Mouse (Mus musculus): ENCODE results near the gene Tcp11l2. TPM values are rescaled to one million over a fixed set of nuclear protein-coding genes. Genes with fewer than 3 reads are reported as not detected.

Tcp11l2 gene
- total RNA-seq (2015; ENCODE audit: low replicate concordance) (604 and 645 TPM in 2 replicates), total RNA-seq (2017; ENCODE audit: low replicate concordance) (495 and 623 TPM in 2 replicates)

DNA sequence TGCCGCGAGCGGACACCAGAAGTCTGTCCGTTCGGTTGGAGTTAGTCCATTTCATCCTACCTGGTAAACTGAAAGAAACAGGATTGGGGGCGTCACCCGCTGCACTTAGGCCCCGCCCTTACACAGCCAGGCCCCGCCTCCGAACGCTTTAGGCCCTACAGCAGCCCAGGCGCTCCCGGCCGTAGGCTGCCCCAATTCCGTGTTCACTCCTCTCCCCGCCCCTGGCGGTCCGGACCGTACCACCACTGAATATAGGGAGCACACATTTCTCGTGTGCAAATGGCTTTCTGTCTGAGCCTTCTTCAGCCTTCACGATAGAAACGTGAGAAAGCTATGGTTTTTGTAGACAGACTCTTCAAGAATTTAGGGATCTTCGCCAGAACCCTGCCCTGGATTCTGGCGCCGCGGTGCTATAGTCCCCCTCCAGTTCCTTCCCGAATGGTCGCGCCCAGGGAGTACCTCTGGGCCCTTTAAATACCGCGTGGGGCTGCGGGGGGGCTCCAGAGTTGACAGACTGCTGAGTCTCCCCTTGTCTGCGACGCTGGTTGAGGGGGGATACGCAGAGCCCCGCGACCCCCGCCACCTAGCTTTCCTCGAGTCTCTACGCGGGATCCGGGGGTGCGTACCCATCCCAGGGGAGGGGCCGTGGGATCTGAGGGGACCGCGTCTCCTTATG, at the start of gene Tcp11l2:
Gene Tcp11l2, plus strand, starts transcription at position 232 of the 676 bp plus-strand sequence.
- ATAC-seq (replicated peaks; ENCODE audit: low FRiP score, poor library complexity, severe bottlenecking), result peak; percentile 74

DNA sequence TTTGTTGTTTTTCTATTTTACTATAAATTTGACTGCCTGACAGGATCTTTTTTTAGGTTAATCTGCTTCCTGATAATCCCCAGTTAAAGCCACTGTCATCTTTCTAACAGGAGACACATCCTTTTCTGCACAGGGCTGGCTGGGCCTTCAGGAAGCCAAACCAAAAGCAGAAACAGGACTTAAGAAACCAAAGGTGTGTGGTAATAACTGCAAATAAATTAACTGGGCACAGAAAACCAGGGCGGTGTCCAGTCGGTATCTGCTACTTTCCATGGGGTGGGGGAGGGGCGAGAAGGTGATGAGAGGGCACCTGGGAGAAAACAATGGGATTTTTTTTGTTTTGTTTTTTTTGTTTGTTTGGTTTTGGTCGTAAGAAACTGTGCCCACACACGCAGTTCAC, 49.4 kb upstream of the Tcp11l2 start:
- ATAC-seq (replicated peaks; ENCODE audit: low FRiP score, poor library complexity, severe bottlenecking), result no peak

DNA sequence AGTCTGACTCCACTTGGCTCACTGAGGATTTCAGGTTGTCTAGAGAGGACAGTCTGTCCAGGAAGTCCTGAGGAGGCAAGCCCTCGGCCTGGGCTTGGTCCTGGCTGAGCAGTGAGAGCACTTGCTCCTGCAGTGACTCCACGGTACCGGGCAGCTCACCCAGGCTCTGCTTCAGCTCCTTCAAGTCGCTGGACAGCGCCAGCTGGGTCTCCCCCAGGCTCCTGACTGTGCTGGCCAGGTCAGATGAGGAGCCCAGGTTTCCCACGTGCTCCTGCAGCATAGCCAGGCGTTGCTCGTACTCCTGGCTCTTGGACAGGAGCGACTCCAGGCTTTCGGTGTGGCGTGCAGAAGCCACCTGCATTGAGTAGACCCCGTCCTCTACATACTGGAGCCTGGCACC, 48.8 kb upstream of the Tcp11l2 start:
- ATAC-seq (replicated peaks; ENCODE audit: low FRiP score, poor library complexity, severe bottlenecking), result no peak

- ATAC-seq (replicated peaks; ENCODE audit: low FRiP score, poor library complexity, severe bottlenecking), result no peak
These were observed 46.0 kb upstream of the Tcp11l2 start for GRCm38 (mm10) chr10:84530388-84530787.

DNA sequence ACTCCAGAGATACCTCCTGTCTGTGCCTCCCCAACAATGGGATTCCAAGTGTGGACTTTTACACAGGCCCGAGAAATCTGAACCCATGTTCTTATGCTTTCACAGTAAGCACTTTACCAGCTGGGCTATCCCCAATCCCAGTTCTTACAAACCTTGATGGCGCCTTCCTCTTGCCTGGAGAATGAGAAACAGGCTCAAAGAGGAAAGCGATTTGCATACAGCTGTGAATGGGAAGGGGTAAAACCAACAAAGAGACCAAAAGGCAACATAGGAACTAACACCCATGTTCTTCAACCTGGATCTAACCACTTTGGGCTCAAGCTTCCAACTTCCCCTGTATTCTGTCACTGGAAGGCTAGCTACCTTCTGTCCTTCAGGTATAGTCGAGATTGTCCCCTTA, 44.9 kb upstream of the Tcp11l2 start:
- ATAC-seq (replicated peaks; ENCODE audit: low FRiP score, poor library complexity, severe bottlenecking), result no peak

- ATAC-seq (replicated peaks; ENCODE audit: low FRiP score, poor library complexity, severe bottlenecking), result no peak
These were observed 44.1 kb upstream of the Tcp11l2 start for GRCm38 (mm10) chr10:84532191-84532889.

GRCm38 (mm10) chr10:84532911-84533882, 43.2 kb upstream of the Tcp11l2 start:
- ATAC-seq (replicated peaks; ENCODE audit: low FRiP score, poor library complexity, severe bottlenecking), result no peak

- ATAC-seq (replicated peaks; ENCODE audit: low FRiP score, poor library complexity, severe bottlenecking), result no peak
These were observed 42.3 kb upstream of the Tcp11l2 start, which contains the start of gene Ckap4 for GRCm38 (mm10) chr10:84533912-84534671. Ckap4 (minus strand) TSS chr10:84534062.

GRCm38 (mm10) chr10:84535458-84535857, 41.0 kb upstream of the Tcp11l2 start:
- no peak for ATAC-seq (replicated peaks; ENCODE audit: low FRiP score, poor library complexity, severe bottlenecking)

DNA sequence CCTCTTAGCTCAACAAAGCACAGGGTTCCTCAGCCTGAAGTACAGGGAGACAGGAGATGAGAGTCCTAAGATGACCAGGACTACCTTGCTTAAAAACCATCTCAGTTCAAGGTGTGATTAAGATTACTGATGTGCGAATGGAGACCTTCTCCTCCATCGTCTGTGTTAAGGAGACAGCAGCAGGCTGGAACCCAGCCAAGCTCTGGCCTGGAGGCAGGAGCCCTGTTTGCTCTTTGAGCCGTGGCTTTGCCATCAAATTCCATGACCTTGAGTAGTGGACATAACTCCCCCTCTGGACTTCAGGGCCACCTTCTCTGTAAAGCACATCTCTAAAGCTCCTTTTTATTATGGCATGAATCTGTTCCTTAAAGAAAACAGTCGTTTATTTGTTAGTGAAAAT, 40.6 kb upstream of the Tcp11l2 start:
- ATAC-seq (replicated peaks; ENCODE audit: low FRiP score, poor library complexity, severe bottlenecking), result no peak

- no peak for ATAC-seq (replicated peaks; ENCODE audit: low FRiP score, poor library complexity, severe bottlenecking)
These were observed 36.8 kb upstream of the Tcp11l2 start for GRCm38 (mm10) chr10:84539651-84540050.

GRCm38 (mm10) chr10:84542802-84543658, 33.4 kb upstream of the Tcp11l2 start:
- ATAC-seq (replicated peaks; ENCODE audit: low FRiP score, poor library complexity, severe bottlenecking), result no peak

GRCm38 (mm10) chr10:84544841-84545610, 31.4 kb upstream of the Tcp11l2 start:
- ATAC-seq (replicated peaks; ENCODE audit: low FRiP score, poor library complexity, severe bottlenecking), result no peak

DNA sequence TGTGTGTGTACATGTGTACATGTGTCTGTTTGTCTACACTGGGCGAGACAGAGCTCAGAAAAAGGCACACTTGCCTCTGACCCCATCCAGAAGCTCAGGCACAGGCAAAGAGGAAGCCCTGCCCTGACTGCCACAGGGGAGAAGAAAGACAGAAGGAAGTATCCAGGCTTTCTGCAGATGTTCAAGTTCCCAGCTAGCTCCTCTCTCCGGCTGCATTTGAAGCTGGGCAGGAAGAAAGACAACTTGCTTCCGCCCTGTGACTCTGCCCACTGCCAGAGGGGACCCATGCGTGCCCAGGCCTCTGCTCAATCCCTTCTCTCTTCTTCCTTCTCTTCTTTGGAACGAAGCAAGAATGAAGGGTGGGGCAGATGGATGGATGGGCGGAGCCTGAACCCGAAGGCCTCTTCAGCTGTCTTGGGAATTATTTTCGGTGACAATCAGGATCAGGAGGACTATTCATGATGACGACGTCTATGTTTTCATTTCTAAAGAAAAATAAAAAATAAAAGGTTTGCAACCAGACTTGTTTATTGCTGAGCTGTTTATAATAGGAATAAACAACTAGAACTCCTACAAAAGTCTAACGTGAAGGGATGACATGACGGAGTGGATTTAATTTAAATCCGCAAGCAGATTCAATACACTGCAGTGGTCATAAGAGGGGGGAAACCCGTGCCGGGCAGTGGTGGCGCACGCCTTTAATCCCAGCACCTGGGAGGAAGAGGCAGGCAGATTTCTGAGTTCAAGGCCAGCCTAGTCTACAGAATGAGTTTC, 27.1 kb upstream of the Tcp11l2 start:
- ATAC-seq (replicated peaks; ENCODE audit: low FRiP score, poor library complexity, severe bottlenecking), result no peak

- no peak for ATAC-seq (replicated peaks; ENCODE audit: low FRiP score, poor library complexity, severe bottlenecking)
These were observed 26.5 kb upstream of the Tcp11l2 start for GRCm38 (mm10) chr10:84549920-84550293.

DNA sequence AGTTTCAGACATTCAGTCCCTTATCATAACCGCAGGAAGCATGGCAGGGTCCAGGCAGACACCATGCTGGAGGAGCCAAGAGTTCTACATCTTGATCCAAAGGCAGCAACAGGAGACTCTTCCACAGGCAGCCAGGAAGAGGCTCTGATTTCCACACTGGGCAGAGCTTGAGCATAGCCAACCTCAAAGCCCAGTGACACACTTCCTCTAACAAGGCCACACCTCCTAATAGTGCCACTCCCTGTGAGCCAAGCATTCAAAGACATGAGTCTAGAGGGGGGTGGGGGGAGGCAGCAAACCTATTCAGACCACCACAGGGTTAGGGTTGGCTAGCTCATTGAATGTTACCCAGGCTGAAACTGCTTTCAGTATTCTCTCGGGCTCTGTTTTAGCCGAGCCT, 24.6 kb upstream of the Tcp11l2 start:
- ATAC-seq (replicated peaks; ENCODE audit: low FRiP score, poor library complexity, severe bottlenecking), result no peak

GRCm38 (mm10) chr10:84552477-84552876, 23.9 kb upstream of the Tcp11l2 start:
- no peak for ATAC-seq (replicated peaks; ENCODE audit: low FRiP score, poor library complexity, severe bottlenecking)
